Mouse (Mus musculus): Measurements from ENCODE around the gene Klc4. TPM values are rescaled to one million over a fixed set of nuclear protein-coding genes. Genes with fewer than 3 reads are reported as not detected.

The Klc4 gene
- polyA plus RNA-seq, 1 experiment = 7.8 TPM

GRCm38 (mm10) chr17:46623819-46624557, 21.8 kb downstream of the Klc4 start:
- Histone ChIP-seq H3K4me3 (ENCODE audit: insufficient read depth, poor library complexity, severe bottlenecking) (no peak overlapping the region), H3K27me3 (ENCODE audit: control insufficient read depth, insufficient read depth, insufficient read length) (no peaks in the 10 kb centered on the region), H3K79me2 (ENCODE audit: control insufficient read depth, insufficient read depth) (no peaks in the 10 kb centered on the region), H3K36me3 (ENCODE audit: control insufficient read depth, insufficient read depth) (no peaks in the 10 kb centered on the region), H3ac (ENCODE audit: control insufficient read depth, insufficient read length, low read depth) (no peak overlapping the region), H3K79me3 (ENCODE audit: low read depth) (no peaks in the 10 kb centered on the region)
- TF ChIP-seq MYOG (IDR thresholded peaks at IDR 0.05; ENCODE audit: control insufficient read depth, extremely low read depth, insufficient read length) = no peak
- TF ChIP-seq CTCF (IDR thresholded peaks at IDR 0.05; ENCODE audit: control insufficient read depth, insufficient read depth, insufficient read length) = no peak
- no peak for TF ChIP-seq USF1 (IDR thresholded peaks at IDR 0.05; ENCODE audit: low read depth)
- TF ChIP-seq CEBPB (IDR thresholded peaks at IDR 0.05; ENCODE audit: low read depth) = no peak
- TF ChIP-seq FOSL1 (IDR thresholded peaks at IDR 0.05; ENCODE audit: insufficient read depth, low read length, poor library complexity, severe bottlenecking) = no peak
- TF ChIP-seq MYOD1 (IDR thresholded peaks at IDR 0.05; ENCODE audit: control insufficient read depth, insufficient read length, low read depth) = no peak
- no peak for TF ChIP-seq MAX (IDR thresholded peaks at IDR 0.05)

GRCm38 (mm10) chr17:46622269-46622668, 23.6 kb downstream of the Klc4 start:
- no peak overlapping the region for H3K4me3 ChIP-seq (ENCODE audit: insufficient read depth, poor library complexity, severe bottlenecking)
- no peaks in the 10 kb centered on the region for H3K27me3 ChIP-seq (ENCODE audit: control insufficient read depth, insufficient read depth, insufficient read length)
- TF ChIP-seq FOSL1 (IDR thresholded peaks at IDR 0.05; ENCODE audit: insufficient read depth, low read length, poor library complexity, severe bottlenecking) (no peak), CEBPB (IDR thresholded peaks at IDR 0.05; ENCODE audit: low read depth) (no peak)
- no peak overlapping the region for H3ac ChIP-seq (ENCODE audit: control insufficient read depth, insufficient read length, low read depth)
- H3K79me2 ChIP-seq (ENCODE audit: control insufficient read depth, insufficient read depth) = no peaks in the 10 kb centered on the region
- H3K36me3 ChIP-seq (ENCODE audit: control insufficient read depth, insufficient read depth) = no peaks in the 10 kb centered on the region
- H3K79me3 ChIP-seq (ENCODE audit: low read depth) = no peaks in the 10 kb centered on the region

GRCm38 (mm10) chr17:46621324-46621723, 24.5 kb downstream of the Klc4 start:
- H3K36me3 ChIP-seq (ENCODE audit: control insufficient read depth, insufficient read depth) = no peaks in the 10 kb centered on the region
- H3K79me2 ChIP-seq (ENCODE audit: control insufficient read depth, insufficient read depth) = no peaks in the 10 kb centered on the region
- no peak overlapping the region for H3K4me3 ChIP-seq (ENCODE audit: insufficient read depth, poor library complexity, severe bottlenecking)
- no peaks in the 10 kb centered on the region for H3K79me3 ChIP-seq (ENCODE audit: low read depth)
- no peak for TF ChIP-seq FOSL1 (IDR thresholded peaks at IDR 0.05; ENCODE audit: insufficient read depth, low read length, poor library complexity, severe bottlenecking)
- no peak for TF ChIP-seq MYOG (IDR thresholded peaks at IDR 0.05; ENCODE audit: control insufficient read depth, extremely low read depth, insufficient read length)
- TF ChIP-seq MAX (IDR thresholded peaks at IDR 0.05) = no peak
- TF ChIP-seq MYOD1 (IDR thresholded peaks at IDR 0.05; ENCODE audit: control insufficient read depth, insufficient read length, low read depth) = no peak
- no peak for TF ChIP-seq USF1 (IDR thresholded peaks at IDR 0.05; ENCODE audit: low read depth)
- TF ChIP-seq CEBPB (IDR thresholded peaks at IDR 0.05; ENCODE audit: low read depth) = no peak
- TF ChIP-seq CTCF (IDR thresholded peaks at IDR 0.05; ENCODE audit: control insufficient read depth, insufficient read depth, insufficient read length) = no peak
- H3K27me3 ChIP-seq (ENCODE audit: control insufficient read depth, insufficient read depth, insufficient read length) = no peaks in the 10 kb centered on the region
- H3ac ChIP-seq (ENCODE audit: control insufficient read depth, insufficient read length, low read depth) = no peak overlapping the region

GRCm38 (mm10) chr17:46619683-46620357, 26.0 kb downstream of the Klc4 start:
- no peak overlapping the region for H3ac ChIP-seq (ENCODE audit: control insufficient read depth, insufficient read length, low read depth)
- no peaks in the 10 kb centered on the region for H3K79me2 ChIP-seq (ENCODE audit: control insufficient read depth, insufficient read depth)
- no peaks in the 10 kb centered on the region for H3K27me3 ChIP-seq (ENCODE audit: control insufficient read depth, insufficient read depth, insufficient read length)
- no peaks in the 10 kb centered on the region for H3K36me3 ChIP-seq (ENCODE audit: control insufficient read depth, insufficient read depth)
- H3K4me3 ChIP-seq (ENCODE audit: insufficient read depth, poor library complexity, severe bottlenecking) = no peak overlapping the region
- H3K79me3 ChIP-seq (ENCODE audit: low read depth) = no peaks in the 10 kb centered on the region
- TF ChIP-seq CEBPB (IDR thresholded peaks at IDR 0.05; ENCODE audit: low read depth) (no peak), MYOD1 (IDR thresholded peaks at IDR 0.05; ENCODE audit: control insufficient read depth, insufficient read length, low read depth) (no peak), CTCF (IDR thresholded peaks at IDR 0.05; ENCODE audit: control insufficient read depth, insufficient read depth, insufficient read length) (no peak), USF1 (IDR thresholded peaks at IDR 0.05; ENCODE audit: low read depth) (no peak), MAX (IDR thresholded peaks at IDR 0.05) (no peak), FOSL1 (IDR thresholded peaks at IDR 0.05; ENCODE audit: insufficient read depth, low read length, poor library complexity, severe bottlenecking) (no peak), MYOG (IDR thresholded peaks at IDR 0.05; ENCODE audit: control insufficient read depth, extremely low read depth, insufficient read length) (no peak)

GRCm38 (mm10) chr17:46618769-46619682, 26.8 kb downstream of the Klc4 start:
- no peaks in the 10 kb centered on the region for H3K36me3 ChIP-seq (ENCODE audit: control insufficient read depth, insufficient read depth)
- H3ac ChIP-seq (ENCODE audit: control insufficient read depth, insufficient read length, low read depth) = no peak overlapping the region
- no peak overlapping the region for H3K4me3 ChIP-seq (ENCODE audit: insufficient read depth, poor library complexity, severe bottlenecking)
- H3K79me3 ChIP-seq (ENCODE audit: low read depth) = no peaks in the 10 kb centered on the region
- no peaks in the 10 kb centered on the region for H3K79me2 ChIP-seq (ENCODE audit: control insufficient read depth, insufficient read depth)
- no peak for TF ChIP-seq CEBPB (IDR thresholded peaks at IDR 0.05; ENCODE audit: low read depth)
- no peak for TF ChIP-seq CTCF (IDR thresholded peaks at IDR 0.05; ENCODE audit: control insufficient read depth, insufficient read depth, insufficient read length)
- TF ChIP-seq MYOG (IDR thresholded peaks at IDR 0.05; ENCODE audit: control insufficient read depth, extremely low read depth, insufficient read length) = no peak
- no peak for TF ChIP-seq MAX (IDR thresholded peaks at IDR 0.05)
- no peak for TF ChIP-seq USF1 (IDR thresholded peaks at IDR 0.05; ENCODE audit: low read depth)
- no peak for TF ChIP-seq FOSL1 (IDR thresholded peaks at IDR 0.05; ENCODE audit: insufficient read depth, low read length, poor library complexity, severe bottlenecking)
- no peak for TF ChIP-seq MYOD1 (IDR thresholded peaks at IDR 0.05; ENCODE audit: control insufficient read depth, insufficient read length, low read depth)
- H3K27me3 ChIP-seq (ENCODE audit: control insufficient read depth, insufficient read depth, insufficient read length) = no peaks in the 10 kb centered on the region

All from C2C12 (cell line).